Mouse (Mus musculus) midbrain, embryonic 12.5 days (tissue): ENCODE measurements around the gene Surf6. TPM values are rescaled to one million over a fixed set of nuclear protein-coding genes. Genes with fewer than 3 reads are reported as not detected.

Experiments
- ATAC-seq: fragments of 200-750 bp; cut with Nextera tagmentation; 2 replicates; pipeline ENCODE4 v1.8.0; 2017; ENCODE audit warnings: low read depth, moderate TSS enrichment, moderate library complexity; ENCODE audit not compliant: low FRiP score
- H3K27ac ChIP-seq: fragments of 300-500 bp; sonication (generic); replicated peaks from 2 replicates; pipeline ENCODE4 v1.5.1; 2016; ENCODE audit warnings: mild to moderate bottlenecking
- H3K27me3 ChIP-seq: fragments of 300-500 bp; sonication (generic); 2 replicates; pipeline ENCODE4 v1.6.1; 2016; ENCODE audit warnings: mild to moderate bottlenecking
- H3K36me3 ChIP-seq: fragments of 300-500 bp; sonication (generic); 2 replicates; pipeline ENCODE4 v1.6.1; 2016
- H3K4me1 ChIP-seq: fragments of 300-500 bp; sonication (generic); 2 replicates; pipeline ENCODE4 v1.6.1; 2016
- H3K4me2 ChIP-seq: fragments of 300-500 bp; sonication (generic); replicated peaks from 2 replicates; pipeline ENCODE4 v1.6.1; 2016; ENCODE audit warnings: mild to moderate bottlenecking, moderate library complexity
- H3K4me3 ChIP-seq: fragments of 300-500 bp; sonication (generic); 2 replicates; pipeline ENCODE4 v1.5.1; 2016; ENCODE audit warnings: mild to moderate bottlenecking
- H3K9ac ChIP-seq: fragments of 300-500 bp; sonication (generic); replicated peaks from 2 replicates; pipeline ENCODE4 v1.6.1; 2016; ENCODE audit warnings: mild to moderate bottlenecking, moderate library complexity
- H3K9me3 ChIP-seq: fragments of 300-500 bp; sonication (generic); 2 replicates; pipeline ENCODE4 v1.6.1; 2016; ENCODE audit warnings: mild to moderate bottlenecking
- WGBS: fragments of 180-500 bp; shearing (Covaris S2); methylation state at CpG from one replicate; pipeline ENCODE4 v1.1.7; 2016; 5-methylcytosine and 5-hydroxymethylcytosine counted together
- polyA plus RNA-seq: library from polyadenylated mRNA; unstranded; fragments of >200 nt; fragmentation: Nextera tagmentation; extraction: Ambion mirVana; gene quantifications from 2 replicates; pipeline ENCODE4 v1.2.1, GENCODE M21; 2016

Gene Surf6
- polyA plus RNA-seq, 1 experiment from 2014 or later, result 32.1 TPM

GRCm38 (mm10) chr2:26878571-26878970 lies 24.1 kb downstream of the Surf6 start:
- no peak overlapping the region for H3K27ac ChIP-seq
- no peak overlapping the region for H3K4me3 ChIP-seq
- no peaks in the 10 kb centered on the region; the same call in 1 of the 2 replicates for H3K9me3 ChIP-seq
- no peaks in the 10 kb centered on the region for H3K4me1 ChIP-seq
- no peaks in the 10 kb centered on the region for H3K27me3 ChIP-seq
- H3K9ac ChIP-seq, result no peak overlapping the region
- H3K4me2 ChIP-seq, result no peak overlapping the region
- no peaks in the 10 kb centered on the region for H3K36me3 ChIP-seq
- no peak for ATAC-seq

- H3K4me1 ChIP-seq, result no peaks in the 10 kb centered on the region
- no peak overlapping the region for H3K9ac ChIP-seq
- 66% methylated on average over 6 of the region's 6 CpGs for WGBS
- H3K4me3 ChIP-seq, result no peak overlapping the region
- H3K27ac ChIP-seq, result no peak overlapping the region
- no peaks in the 10 kb centered on the region for H3K9me3 ChIP-seq
- H3K36me3 ChIP-seq, result no peaks in the 10 kb centered on the region
- H3K4me2 ChIP-seq, result no peak overlapping the region
- H3K27me3 ChIP-seq, result peaks cover 3% of the 10 kb centered on the region; the same call in 1 of the 2 replicates
- ATAC-seq, result no peak
Measured at GRCm38 (mm10) chr2:26870666-26871065, 32.0 kb downstream of the Surf6 start.

DNA sequence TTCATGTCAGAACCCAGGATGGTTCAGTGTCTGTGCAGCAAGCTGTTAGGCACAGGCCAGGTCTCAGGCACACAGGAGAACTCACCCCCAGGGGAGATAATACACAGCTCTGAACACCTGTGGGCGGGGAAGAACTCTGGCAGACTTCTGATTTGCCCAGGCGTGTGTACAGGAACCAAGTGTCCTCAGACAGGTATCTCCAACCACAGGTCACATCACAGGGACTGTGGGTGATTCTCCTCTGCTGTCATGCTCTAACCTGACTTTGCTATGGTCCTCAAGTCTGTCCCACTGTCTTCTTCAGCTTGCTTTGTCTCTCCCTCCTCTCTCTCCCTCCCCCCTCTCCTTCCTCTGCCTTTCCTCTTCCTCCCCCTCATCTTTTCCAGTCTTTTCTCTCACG lies 37.8 kb downstream of the Surf6 start, which contains the start of gene Abo:
Gene Abo (minus strand): TSS at position 101 of the 400 bp plus-strand sequence.
- 60% methylated on average over 3 of the region's 3 CpGs for WGBS
- Histone ChIP-seq H3K4me1 (no peaks in the 10 kb centered on the region), H3K4me2 (no peak within 1 kb of the TSS), H3K27ac (no peak within 1 kb of the TSS), H3K36me3 (no peaks in the 10 kb centered on the region), H3K4me3 (no peak within 1 kb of the TSS), H3K27me3 (no peaks in the 10 kb centered on the region), H3K9me3 (no peaks in the 10 kb centered on the region), H3K9ac (no peak within 1 kb of the TSS)
- ATAC-seq, result no peak

- Histone ChIP-seq H3K36me3 (no peaks in the 10 kb centered on the region), H3K27ac (no peak overlapping the region), H3K4me2 (no peak overlapping the region), H3K4me3 (no peak overlapping the region), H3K9me3 (no peaks in the 10 kb centered on the region), H3K4me1 (no peaks in the 10 kb centered on the region), H3K9ac (no peak overlapping the region), H3K27me3 (no peaks in the 10 kb centered on the region)
- no peak for ATAC-seq
- WGBS, result 80% methylated on average over 3 of the region's 3 CpGs
Measured at GRCm38 (mm10) chr2:26862856-26863255, 39.8 kb downstream of the Surf6 start.

DNA sequence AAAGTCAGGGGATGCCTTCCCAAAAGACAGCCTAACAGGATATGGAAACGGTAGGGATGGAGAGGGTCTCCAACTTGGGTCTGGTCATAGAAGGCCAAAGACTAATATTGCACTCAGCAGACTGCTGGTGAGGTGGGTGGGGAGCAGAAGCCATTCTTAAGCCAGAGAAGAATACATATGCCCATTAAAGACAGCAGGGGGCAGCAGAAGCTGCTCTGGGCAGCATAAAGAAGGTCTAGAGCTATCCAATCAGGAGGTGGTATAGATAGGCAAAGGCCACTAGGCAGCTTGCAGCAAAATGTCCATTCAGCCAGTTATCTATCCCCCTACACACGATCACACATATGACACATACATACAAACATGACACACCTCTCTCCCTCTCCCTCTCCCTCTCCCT lies 55.0 kb downstream of the Surf6 start:
- Histone ChIP-seq H3K4me1 (no peaks in the 10 kb centered on the region), H3K36me3 (no peaks in the 10 kb centered on the region), H3K27ac (no peak overlapping the region), H3K27me3 (no peaks in the 10 kb centered on the region), H3K9ac (no peak overlapping the region), H3K4me3 (no peak overlapping the region), H3K4me2 (no peak overlapping the region), H3K9me3 (no peaks in the 10 kb centered on the region)
- ATAC-seq, result no peak
- WGBS, result 57% methylated on average over 2 of the region's 2 CpGs

Other genes with a start within 250 kb of the Surf6 start
- not detected in 2 replicates for gene Lcn4, start 231.6 kb downstream of the Surf6 start, polyA plus RNA-seq
- not detected in 2 replicates for gene Abo, start 37.9 kb downstream of the Surf6 start, polyA plus RNA-seq
- 125 and 129 TPM in 2 replicates for gene Med22, start 7.8 kb upstream of the Surf6 start, polyA plus RNA-seq
- gene Rpl7a, start 7.9 kb upstream of the Surf6 start, polyA plus RNA-seq, result 488 and 496 TPM in 2 replicates
- 48.2 and 56.7 TPM in 2 replicates for gene Surf2, start 13.5 kb upstream of the Surf6 start, polyA plus RNA-seq
- 53.4 and 57.9 TPM in 2 replicates for gene Surf1, start 13.7 kb upstream of the Surf6 start, polyA plus RNA-seq
- 126 and 132 TPM in 2 replicates for gene Surf4, start 31.0 kb upstream of the Surf6 start, polyA plus RNA-seq
- gene Stkld1, start 31.2 kb upstream of the Surf6 start, polyA plus RNA-seq, result not detected in 2 replicates
- gene Rexo4, start 61.5 kb upstream of the Surf6 start, polyA plus RNA-seq, result 43.0 and 46.3 TPM in 2 replicates
- gene Adamts13, start 70.5 kb upstream of the Surf6 start, polyA plus RNA-seq, result not detected in 2 replicates
- gene Cacfd1, start 107.0 kb upstream of the Surf6 start, polyA plus RNA-seq, result 116 and 126 TPM in 2 replicates
- 2.9 and 3.5 TPM in 2 replicates for gene Slc2a6, start 125.1 kb upstream of the Surf6 start, polyA plus RNA-seq
- 0.14 TPM in 1 of 2 replicates, not detected in the other for gene Mymk, start 169.3 kb upstream of the Surf6 start, polyA plus RNA-seq
- 6.7 and 7.6 TPM in 2 replicates for gene Adamtsl2, start 176.5 kb upstream of the Surf6 start, polyA plus RNA-seq
- 0.09 and 0.27 TPM in 2 replicates for gene Fam163b, start 239.6 kb upstream of the Surf6 start, polyA plus RNA-seq